Mouse (Mus musculus): ENCODE results near the gene Gm44502. TPM values are rescaled to one million over a fixed set of nuclear protein-coding genes. Genes with fewer than 3 reads are reported as not detected.

The Gm44502 gene
- polyA plus RNA-seq, 1 experiment from 2014 or later: not detected

GRCm38 (mm10) chr15:89398146-89398545, 31.4 kb downstream of the Gm44502 start:
- 80% methylated on average over 2 of the region's 2 CpGs for WGBS
- no peak for ATAC-seq (ENCODE audit: low FRiP score, low TSS enrichment)

DNA sequence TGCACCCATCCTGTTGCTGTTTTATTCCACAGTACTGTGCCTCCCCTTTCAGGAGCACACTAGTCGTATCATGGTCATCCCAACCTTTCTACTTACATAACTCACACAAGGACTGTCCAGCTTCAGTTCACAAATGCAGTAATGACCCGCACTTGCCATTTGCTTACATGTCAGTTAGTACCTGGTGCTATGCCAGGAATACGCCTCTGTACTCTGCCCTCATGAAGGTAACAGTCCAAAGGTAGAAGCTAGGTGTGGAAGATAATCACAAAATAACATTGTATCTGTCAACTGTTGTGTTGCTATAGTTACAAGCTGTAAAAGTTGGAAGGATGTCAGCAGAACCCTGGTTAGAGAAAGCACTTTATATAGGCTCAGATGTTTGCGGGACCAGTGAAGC, 32.6 kb downstream of the Gm44502 start:
- no peak overlapping the region for H3K4me3 ChIP-seq (replicated peaks; ENCODE audit: low read depth, low read length)
- no peak overlapping the region for H3K9ac ChIP-seq (replicated peaks; ENCODE audit: low read length)
- H3K4me2 ChIP-seq (ENCODE audit: low read length): no peak overlapping the region
- no peaks in the 10 kb centered on the region for H3K9me3 ChIP-seq (ENCODE audit: control insufficient read depth, low read length)
- DNase-seq: no peak
- no peaks in the 10 kb centered on the region for H3K4me1 ChIP-seq (ENCODE audit: control insufficient read depth, insufficient read depth, low read length)
- H3K36me3 ChIP-seq (ENCODE audit: control insufficient read depth, insufficient read depth, low read length): no peaks in the 10 kb centered on the region
- no peaks in the 10 kb centered on the region for H3K27me3 ChIP-seq (ENCODE audit: control insufficient read depth, insufficient read depth, low read length)
- 92% methylated on average over 4 of the region's 4 CpGs for WGBS
- H3K27ac ChIP-seq (replicated peaks; ENCODE audit: low read depth, low read length): no peak overlapping the region
- ATAC-seq (ENCODE audit: low FRiP score, low TSS enrichment): no peak

More at GRCm38 (mm10) chr15:89398146-89398545, 31.4 kb downstream of the Gm44502 start:
- no peaks in the 10 kb centered on the region for H3K9me3 ChIP-seq (ENCODE audit: control insufficient read depth, low read length)
- no peaks in the 10 kb centered on the region for H3K36me3 ChIP-seq (ENCODE audit: control insufficient read depth, insufficient read depth, low read length)
- no peak overlapping the region for H3K9ac ChIP-seq (replicated peaks; ENCODE audit: low read length)
- DNase-seq: no peak
- H3K4me1 ChIP-seq (ENCODE audit: control insufficient read depth, insufficient read depth, low read length): no peaks in the 10 kb centered on the region
- no peak overlapping the region for H3K27ac ChIP-seq (replicated peaks; ENCODE audit: low read depth, low read length)
- no peaks in the 10 kb centered on the region for H3K27me3 ChIP-seq (ENCODE audit: control insufficient read depth, insufficient read depth, low read length)
- H3K4me2 ChIP-seq (ENCODE audit: low read length): no peak overlapping the region
- no peak overlapping the region for H3K4me3 ChIP-seq (replicated peaks; ENCODE audit: low read depth, low read length)

GRCm38 (mm10) chr15:89390081-89390480, 39.4 kb downstream of the Gm44502 start:
- Histone ChIP-seq H3K4me1 (ENCODE audit: control insufficient read depth, insufficient read depth, low read length) (no peaks in the 10 kb centered on the region), H3K27ac (replicated peaks; ENCODE audit: low read depth, low read length) (no peak overlapping the region), H3K4me2 (ENCODE audit: low read length) (no peak overlapping the region), H3K9me3 (ENCODE audit: control insufficient read depth, low read length) (no peaks in the 10 kb centered on the region), H3K36me3 (ENCODE audit: control insufficient read depth, insufficient read depth, low read length) (no peaks in the 10 kb centered on the region), H3K27me3 (ENCODE audit: control insufficient read depth, insufficient read depth, low read length) (no peaks in the 10 kb centered on the region), H3K9ac (replicated peaks; ENCODE audit: low read length) (no peak overlapping the region), H3K4me3 (replicated peaks; ENCODE audit: low read depth, low read length) (no peak overlapping the region)
- WGBS: 91% methylated on average over 10 of the region's 10 CpGs
- ATAC-seq (ENCODE audit: low FRiP score, low TSS enrichment) (no peak), DNase-seq (no peak)

GRCm38 (mm10) chr15:89387127-89387526, 42.4 kb downstream of the Gm44502 start:
- Histone ChIP-seq H3K36me3 (ENCODE audit: control insufficient read depth, insufficient read depth, low read length) (no peaks in the 10 kb centered on the region), H3K4me1 (ENCODE audit: control insufficient read depth, insufficient read depth, low read length) (no peaks in the 10 kb centered on the region), H3K9me3 (ENCODE audit: control insufficient read depth, low read length) (no peaks in the 10 kb centered on the region), H3K27me3 (ENCODE audit: control insufficient read depth, insufficient read depth, low read length) (no peaks in the 10 kb centered on the region), H3K4me3 (replicated peaks; ENCODE audit: low read depth, low read length) (no peak overlapping the region), H3K27ac (replicated peaks; ENCODE audit: low read depth, low read length) (no peak overlapping the region), H3K9ac (replicated peaks; ENCODE audit: low read length) (no peak overlapping the region), H3K4me2 (ENCODE audit: low read length) (no peak overlapping the region)
- whole genome bisulfite sequencing: 54% methylated on average over 12 of the region's 12 CpGs
- ATAC-seq (ENCODE audit: low FRiP score, low TSS enrichment) (no peak), DNase-seq (no peak)

DNA sequence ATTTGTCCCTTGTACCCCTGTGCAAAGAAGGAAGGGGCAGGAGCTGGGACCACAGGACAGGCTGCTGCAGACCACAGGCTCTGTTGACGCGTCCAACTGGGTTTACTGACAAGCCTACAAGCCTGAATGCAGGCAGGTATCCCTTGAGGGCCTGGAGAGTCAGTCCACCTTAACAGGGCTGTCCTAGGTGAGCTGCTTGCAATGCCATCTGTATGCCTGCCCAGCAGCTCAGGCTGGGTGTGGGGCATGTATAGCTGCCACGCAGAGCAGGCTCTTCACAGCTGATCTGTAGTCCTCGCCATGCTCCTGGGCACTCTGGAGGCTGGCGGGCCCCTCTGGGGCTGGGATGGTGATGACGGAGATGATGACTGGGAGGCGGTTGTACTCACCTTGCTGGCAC, 44.9 kb downstream of the Gm44502 start, which contains the start of gene Klhdc7b:
Gene Klhdc7b, plus strand, starts transcription at position 301 of the 400 bp plus-strand sequence.
- H3K27me3 ChIP-seq (ENCODE audit: control insufficient read depth, insufficient read depth, low read length): peaks cover 5% of the 10 kb centered on the region
- no peak within 1 kb of the TSS for H3K27ac ChIP-seq (replicated peaks; ENCODE audit: low read depth, low read length)
- ATAC-seq (ENCODE audit: low FRiP score, low TSS enrichment) (no peak), DNase-seq (no peak)
- no peaks in the 10 kb centered on the region for H3K4me1 ChIP-seq (ENCODE audit: control insufficient read depth, insufficient read depth, low read length)
- no peaks in the 10 kb centered on the region for H3K9me3 ChIP-seq (ENCODE audit: control insufficient read depth, low read length)
- no peak within 1 kb of the TSS for H3K9ac ChIP-seq (replicated peaks; ENCODE audit: low read length)
- H3K4me2 ChIP-seq (ENCODE audit: low read length): no peak within 1 kb of the TSS
- 85% methylated on average over 7 of the region's 7 CpGs for WGBS
- no peak within 1 kb of the TSS for H3K4me3 ChIP-seq (replicated peaks; ENCODE audit: low read depth, low read length)
- no peaks in the 10 kb centered on the region for H3K36me3 ChIP-seq (ENCODE audit: control insufficient read depth, insufficient read depth, low read length)

GRCm38 (mm10) chr15:89379429-89379828, 50.1 kb downstream of the Gm44502 start:
- no peak for ATAC-seq (ENCODE audit: low FRiP score, low TSS enrichment)
- peak overlapping the region; percentile 48; the same call in 1 of the 2 replicates for H3K9ac ChIP-seq (replicated peaks; ENCODE audit: low read length)

DNA sequence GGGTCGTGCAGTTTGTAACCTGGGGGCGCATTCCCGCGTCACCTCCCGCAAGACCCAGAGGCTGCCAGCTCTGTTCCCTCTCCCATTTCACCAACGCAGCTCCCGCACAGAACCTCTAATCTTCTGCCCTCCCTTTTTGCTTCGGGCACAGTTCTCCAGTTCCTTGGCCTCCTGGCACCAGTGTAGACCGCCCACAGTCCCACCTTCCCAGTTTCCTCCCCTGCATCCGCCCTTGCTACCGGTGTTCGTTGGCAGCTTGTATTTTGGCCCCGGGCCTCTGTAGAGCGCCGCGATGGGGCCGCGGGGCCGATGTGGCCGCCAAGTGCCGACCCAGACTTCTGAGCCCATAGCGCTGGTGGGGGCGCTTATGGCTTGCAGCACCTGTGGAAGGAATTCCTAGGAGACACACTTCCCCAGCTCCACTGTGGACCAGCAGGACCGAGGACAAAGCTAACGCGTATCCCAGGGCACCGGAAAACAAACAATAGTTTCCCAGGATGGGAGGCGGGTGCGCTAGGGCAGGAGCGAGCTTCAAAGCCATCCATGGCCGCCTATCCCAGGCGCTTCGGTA, 50.6 kb downstream of the Gm44502 start, which contains the start of gene Odf3b:
Gene Odf3b, minus strand, starts transcription at position 452 of the 571 bp plus-strand sequence.
- peaks cover 42% of the 10 kb centered on the region for H3K27me3 ChIP-seq (ENCODE audit: control insufficient read depth, insufficient read depth, low read length)
- no peak for ATAC-seq (ENCODE audit: low FRiP score, low TSS enrichment)
- under 1% methylated on average over 33 of the region's 33 CpGs for WGBS

More at GRCm38 (mm10) chr15:89379429-89379828, 50.1 kb downstream of the Gm44502 start:
- peaks cover 10% of the 10 kb centered on the region for H3K4me1 ChIP-seq (ENCODE audit: control insufficient read depth, insufficient read depth, low read length)
- no peak for DNase-seq
- H3K36me3 ChIP-seq (ENCODE audit: control insufficient read depth, insufficient read depth, low read length): no peaks in the 10 kb centered on the region
- peaks cover 42% of the 10 kb centered on the region for H3K27me3 ChIP-seq (ENCODE audit: control insufficient read depth, insufficient read depth, low read length)
- H3K27ac ChIP-seq (replicated peaks; ENCODE audit: low read depth, low read length): no peak overlapping the region
- peak overlapping the region; percentile 34; the same call in 1 of the 2 replicates for H3K4me3 ChIP-seq (replicated peaks; ENCODE audit: low read depth, low read length)
- no peaks in the 10 kb centered on the region for H3K9me3 ChIP-seq (ENCODE audit: control insufficient read depth, low read length)
- 12% methylated on average over 10 of the region's 10 CpGs for WGBS
- H3K4me2 ChIP-seq (ENCODE audit: low read length): peak overlapping the region; percentile 59

DNA sequence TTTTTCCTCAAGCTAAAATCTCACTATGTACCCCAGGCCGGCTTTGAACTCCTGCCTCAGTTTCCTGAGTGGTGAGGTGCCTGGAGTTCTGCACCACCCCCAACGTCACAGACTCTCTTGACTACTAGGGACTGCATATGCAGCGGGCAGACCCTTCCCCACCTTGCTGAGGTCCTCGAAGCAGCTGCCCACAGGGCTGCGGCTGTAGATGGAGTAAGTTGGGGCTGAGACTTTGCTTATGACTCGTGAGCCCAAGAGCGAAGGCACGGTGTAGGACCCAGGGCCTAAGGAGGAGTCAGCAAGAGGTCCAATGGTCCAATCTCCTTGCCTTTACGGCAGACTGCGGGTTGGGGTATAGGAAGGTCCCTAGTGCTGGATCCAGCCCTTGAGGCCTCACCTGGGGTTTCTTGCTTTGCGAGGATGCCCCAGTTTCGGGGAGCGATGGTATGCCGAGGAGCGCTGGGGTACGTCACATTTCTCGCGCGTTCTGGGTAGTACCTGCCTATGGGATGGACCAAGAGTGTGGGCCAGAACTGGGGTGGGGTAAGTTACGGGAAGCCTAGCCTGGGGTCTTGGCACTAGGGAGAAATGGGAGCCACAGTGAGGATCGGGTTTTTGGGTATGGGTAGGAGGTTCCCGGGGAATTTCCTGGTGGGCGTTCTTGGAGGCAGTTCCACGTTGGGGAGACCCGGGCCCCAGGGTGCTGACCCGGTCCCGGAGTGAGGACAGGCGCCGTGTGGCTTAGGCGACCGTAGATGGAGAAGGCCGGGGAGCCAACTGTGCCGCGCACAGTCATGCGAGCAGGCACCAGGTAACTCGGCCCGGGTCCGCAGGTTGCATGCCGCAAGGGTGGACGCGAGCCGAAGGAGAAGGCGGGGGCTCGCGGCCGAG, 51.3 kb downstream of the Gm44502 start:
- Histone ChIP-seq H3K9me3 (ENCODE audit: control insufficient read depth, low read length) (no peaks in the 10 kb centered on the region), H3K27me3 (ENCODE audit: control insufficient read depth, insufficient read depth, low read length) (peaks cover 42% of the 10 kb centered on the region), H3K36me3 (ENCODE audit: control insufficient read depth, insufficient read depth, low read length) (no peaks in the 10 kb centered on the region), H3K4me3 (replicated peaks; ENCODE audit: low read depth, low read length) (peak overlapping the region; percentile 34), H3K9ac (replicated peaks; ENCODE audit: low read length) (peak overlapping the region; percentile 48), H3K27ac (replicated peaks; ENCODE audit: low read depth, low read length) (no peak overlapping the region), H3K4me2 (ENCODE audit: low read length) (peak overlapping the region; percentile 59), H3K4me1 (ENCODE audit: control insufficient read depth, insufficient read depth, low read length) (peaks cover 13% of the 10 kb centered on the region)
- peak; percentile 29 for DNase-seq
- WGBS: 13% methylated on average over 46 of the region's 46 CpGs
- ATAC-seq (ENCODE audit: low FRiP score, low TSS enrichment): no peak

More for the DNA sequence above, 50.6 kb downstream of the Gm44502 start, which contains the start of gene Odf3b:
- peaks cover 13% of the 10 kb centered on the region for H3K4me1 ChIP-seq (ENCODE audit: control insufficient read depth, insufficient read depth, low read length)
- H3K36me3 ChIP-seq (ENCODE audit: control insufficient read depth, insufficient read depth, low read length): no peaks in the 10 kb centered on the region
- no peak within 1 kb of the TSS for H3K27ac ChIP-seq (replicated peaks; ENCODE audit: low read depth, low read length)
- peak within 1 kb of the TSS; percentile 48 for H3K9ac ChIP-seq (replicated peaks; ENCODE audit: low read length)
- DNase-seq: peak; percentile 43
- peak within 1 kb of the TSS; percentile 34 for H3K4me3 ChIP-seq (replicated peaks; ENCODE audit: low read depth, low read length)
- no peaks in the 10 kb centered on the region for H3K9me3 ChIP-seq (ENCODE audit: control insufficient read depth, low read length)
- peak within 1 kb of the TSS; percentile 59 for H3K4me2 ChIP-seq (ENCODE audit: low read length)

Data from midbrain, embryonic 14.5 days (tissue).